Mouse (Mus musculus) heart, embryonic 15.5 days (tissue): ENCODE results near the gene Man2a2. TPM values are rescaled to one million over a fixed set of nuclear protein-coding genes. Genes with fewer than 3 reads are reported as not detected.

Experiments used
- ATAC-seq: fragments of 200-750 bp; cut with Nextera tagmentation; replicated peaks from 2 replicates; pipeline ENCODE4 v1.8.0; 2017; ENCODE audit warnings: low read depth, moderate TSS enrichment; ENCODE audit not compliant: insufficient number of reproducible peaks, insufficient read depth, low FRiP score
- H3K27ac ChIP-seq: fragments of 300-500 bp; sonication (generic); 2 replicates; pipeline ENCODE4 v1.5.1; 2015; ENCODE audit warnings: mild to moderate bottlenecking, inconsistent platforms
- H3K27me3 ChIP-seq: fragments of 300-500 bp; sonication (generic); 2 replicates; pipeline ENCODE4 v1.6.1; 2015; ENCODE audit warnings: inconsistent platforms
- H3K36me3 ChIP-seq: fragments of 300-500 bp; sonication (generic); 2 replicates; pipeline ENCODE4 v1.6.1; 2015; ENCODE audit warnings: mild to moderate bottlenecking, inconsistent platforms
- H3K4me1 ChIP-seq: fragments of 300-500 bp; sonication (generic); replicated peaks from 2 replicates; pipeline ENCODE4 v1.6.1; 2015; ENCODE audit warnings: inconsistent platforms
- H3K4me2 ChIP-seq: fragments of 300-500 bp; sonication (generic); 2 replicates; pipeline ENCODE4 v1.6.1; 2015; ENCODE audit warnings: inconsistent platforms, mild to moderate bottlenecking, moderate library complexity
- H3K4me3 ChIP-seq: fragments of 300-500 bp; sonication (generic); 2 replicates; pipeline ENCODE4 v1.5.1; 2015; ENCODE audit warnings: mild to moderate bottlenecking, inconsistent platforms
- H3K9ac ChIP-seq: fragments of 300-500 bp; sonication (generic); 2 replicates; pipeline ENCODE4 v1.6.1; 2015; ENCODE audit warnings: mild to moderate bottlenecking, inconsistent platforms
- H3K9me3 ChIP-seq: fragments of 300-500 bp; sonication (generic); replicated peaks from 2 replicates; pipeline ENCODE4 v1.6.1; 2016; ENCODE audit warnings: inconsistent platforms
- WGBS: fragments of 180-500 bp; shearing (Covaris S2); methylation state at CpG from one replicate; pipeline ENCODE4 v1.1.7; 2015; ENCODE audit warnings: mixed read lengths; 5-methylcytosine and 5-hydroxymethylcytosine counted together
- polyA plus RNA-seq: library from polyadenylated mRNA; unstranded; fragments of >200 nt; fragmentation: Nextera tagmentation; extraction: Ambion mirVana; gene quantifications from 2 replicates; pipeline ENCODE4 v1.2.1, GENCODE M21; 2015

Gene Man2a2
- polyA plus RNA-seq: 15.1 and 21.1 TPM in 2 replicates

- peak; percentile 78 for ATAC-seq
- H3K36me3 ChIP-seq: peaks cover 21% of the 10 kb centered on the region
- peak within 1 kb of the TSS; percentile 90 for H3K9ac ChIP-seq
- peaks cover 27% of the 10 kb centered on the region for H3K4me1 ChIP-seq
- peak within 1 kb of the TSS; percentile 86 for H3K4me2 ChIP-seq
- peak within 1 kb of the TSS; percentile 95 for H3K4me3 ChIP-seq
- peak within 1 kb of the TSS; percentile 93 for H3K27ac ChIP-seq
- under 1% methylated on average over 85 of the region's 86 CpGs for WGBS
- no peaks in the 10 kb centered on the region for H3K9me3 ChIP-seq
- H3K27me3 ChIP-seq: no peaks in the 10 kb centered on the region
These were observed at the start of gene Man2a2 for GRCm38 (mm10) chr7:80371041-80371751. Man2a2 (minus strand) TSS chr7:80371375.

GRCm38 (mm10) chr7:80420586-80420985 is 49.4 kb upstream of the Man2a2 start:
- ATAC-seq: no peak
- 83% methylated on average over 4 of the region's 4 CpGs for WGBS
- no peak overlapping the region for H3K4me3 ChIP-seq

GRCm38 (mm10) chr7:80419278-80419677 is 48.1 kb upstream of the Man2a2 start:
- Histone ChIP-seq H3K4me3 (no peak overlapping the region), H3K9ac (no peak overlapping the region), H3K36me3 (no peaks in the 10 kb centered on the region), H3K27me3 (no peaks in the 10 kb centered on the region), H3K27ac (no peak overlapping the region), H3K4me2 (no peak overlapping the region), H3K9me3 (no peaks in the 10 kb centered on the region), H3K4me1 (peaks cover 7% of the 10 kb centered on the region)
- 64% methylated on average over 3 of the region's 3 CpGs for WGBS
- no peak for ATAC-seq

More at GRCm38 (mm10) chr7:80420586-80420985, 49.4 kb upstream of the Man2a2 start:
- Histone ChIP-seq H3K9ac (no peak overlapping the region), H3K27me3 (no peaks in the 10 kb centered on the region), H3K36me3 (no peaks in the 10 kb centered on the region), H3K27ac (no peak overlapping the region), H3K4me1 (peaks cover 7% of the 10 kb centered on the region), H3K4me2 (no peak overlapping the region), H3K9me3 (no peaks in the 10 kb centered on the region)

DNA sequence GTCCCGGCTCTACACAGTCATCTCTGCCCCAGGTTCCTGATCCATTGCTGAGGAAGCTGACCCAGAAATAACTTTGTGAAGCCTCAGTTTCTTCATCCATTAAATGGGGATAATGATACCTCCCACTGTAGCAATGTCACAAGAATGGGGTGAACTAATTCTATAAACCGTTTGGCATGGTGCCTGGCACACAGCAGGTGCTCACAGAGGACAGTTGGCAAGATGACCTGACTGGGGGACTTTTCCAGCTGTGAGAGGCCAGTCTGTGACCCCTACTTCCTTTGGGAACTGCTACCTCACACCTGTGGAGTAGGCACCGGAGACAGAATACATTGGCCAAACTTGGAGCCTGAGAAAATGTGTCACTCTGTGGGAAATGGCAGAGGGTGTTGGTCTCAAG is 46.9 kb upstream of the Man2a2 start:
- no peak overlapping the region for H3K4me3 ChIP-seq
- no peaks in the 10 kb centered on the region for H3K9me3 ChIP-seq
- no peak overlapping the region for H3K9ac ChIP-seq
- no peaks in the 10 kb centered on the region for H3K36me3 ChIP-seq
- WGBS: 89% methylated on average over 3 of the region's 3 CpGs
- no peak overlapping the region for H3K27ac ChIP-seq
- no peak for ATAC-seq
- H3K27me3 ChIP-seq: no peaks in the 10 kb centered on the region
- no peak overlapping the region for H3K4me2 ChIP-seq
- H3K4me1 ChIP-seq: peaks cover 5% of the 10 kb centered on the region

GRCm38 (mm10) chr7:80417601-80418000 is 46.4 kb upstream of the Man2a2 start:
- H3K36me3 ChIP-seq: no peaks in the 10 kb centered on the region
- H3K4me3 ChIP-seq: no peak overlapping the region
- H3K4me1 ChIP-seq: peaks cover under 1% of the 10 kb centered on the region; the same call in 1 of the 2 replicates
- no peaks in the 10 kb centered on the region for H3K9me3 ChIP-seq
- H3K27ac ChIP-seq: no peak overlapping the region
- H3K9ac ChIP-seq: no peak overlapping the region
- ATAC-seq: no peak
- no peak overlapping the region for H3K4me2 ChIP-seq
- no peaks in the 10 kb centered on the region for H3K27me3 ChIP-seq

DNA sequence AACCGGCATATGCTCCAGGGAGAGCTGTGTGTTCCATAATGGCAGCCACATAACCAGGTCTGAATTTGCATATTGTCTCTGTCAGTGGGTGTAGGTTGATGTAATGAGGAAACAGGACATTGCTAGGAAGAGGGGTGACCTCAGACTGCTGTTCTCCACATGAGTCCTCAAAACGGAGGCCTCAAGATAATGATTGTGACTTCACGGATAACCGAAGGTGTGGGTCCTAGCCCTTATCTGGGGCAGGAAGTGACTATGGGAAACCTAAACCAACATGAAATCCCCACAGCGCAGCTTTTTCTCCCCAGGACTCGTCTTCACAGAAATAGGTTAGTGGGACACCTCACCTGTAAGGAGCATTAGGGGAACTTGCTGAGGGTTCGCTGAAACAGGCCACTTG is 45.8 kb upstream of the Man2a2 start:
- Histone ChIP-seq H3K27me3 (no peaks in the 10 kb centered on the region), H3K36me3 (no peaks in the 10 kb centered on the region), H3K27ac (no peak overlapping the region), H3K4me3 (no peak overlapping the region), H3K9ac (no peak overlapping the region), H3K4me1 (peaks cover 2% of the 10 kb centered on the region; the same call in 1 of the 2 replicates), H3K4me2 (no peak overlapping the region), H3K9me3 (no peaks in the 10 kb centered on the region)
- WGBS: 64% methylated on average over 7 of the region's 7 CpGs
- ATAC-seq: no peak

DNA sequence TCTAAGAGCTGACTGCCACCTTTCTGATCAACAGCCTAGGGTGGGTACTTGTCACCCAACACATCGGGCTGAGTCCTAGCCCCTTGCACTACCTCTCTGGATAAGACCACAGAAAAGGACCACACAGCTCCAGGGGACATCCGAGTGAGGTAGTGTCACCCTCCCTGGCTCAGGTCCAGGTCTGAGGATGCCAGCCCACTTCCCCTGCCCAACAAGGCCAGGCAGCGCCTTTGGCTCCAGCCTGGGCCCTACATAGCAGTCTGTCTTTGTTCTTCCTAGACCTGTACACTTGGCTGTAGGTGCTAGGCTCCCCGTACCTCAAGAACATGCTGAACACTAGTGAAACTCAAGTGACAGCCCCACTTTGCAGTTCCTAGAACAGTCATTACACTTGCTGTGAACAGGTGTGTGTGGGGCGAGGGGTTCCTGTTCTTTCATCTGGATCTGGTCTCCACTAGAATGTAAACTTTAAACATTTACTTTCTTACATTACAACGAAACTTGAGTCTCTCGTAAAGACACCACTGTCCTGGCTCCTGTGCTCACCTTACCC is 43.2 kb upstream of the Man2a2 start:
- Histone ChIP-seq H3K4me2 (no peak overlapping the region), H3K9me3 (no peaks in the 10 kb centered on the region), H3K36me3 (no peaks in the 10 kb centered on the region), H3K4me1 (peaks cover 6% of the 10 kb centered on the region), H3K27me3 (no peaks in the 10 kb centered on the region), H3K9ac (no peak overlapping the region), H3K27ac (no peak overlapping the region), H3K4me3 (no peak overlapping the region)
- ATAC-seq: no peak
- WGBS: 73% methylated on average over 7 of the region's 7 CpGs

DNA sequence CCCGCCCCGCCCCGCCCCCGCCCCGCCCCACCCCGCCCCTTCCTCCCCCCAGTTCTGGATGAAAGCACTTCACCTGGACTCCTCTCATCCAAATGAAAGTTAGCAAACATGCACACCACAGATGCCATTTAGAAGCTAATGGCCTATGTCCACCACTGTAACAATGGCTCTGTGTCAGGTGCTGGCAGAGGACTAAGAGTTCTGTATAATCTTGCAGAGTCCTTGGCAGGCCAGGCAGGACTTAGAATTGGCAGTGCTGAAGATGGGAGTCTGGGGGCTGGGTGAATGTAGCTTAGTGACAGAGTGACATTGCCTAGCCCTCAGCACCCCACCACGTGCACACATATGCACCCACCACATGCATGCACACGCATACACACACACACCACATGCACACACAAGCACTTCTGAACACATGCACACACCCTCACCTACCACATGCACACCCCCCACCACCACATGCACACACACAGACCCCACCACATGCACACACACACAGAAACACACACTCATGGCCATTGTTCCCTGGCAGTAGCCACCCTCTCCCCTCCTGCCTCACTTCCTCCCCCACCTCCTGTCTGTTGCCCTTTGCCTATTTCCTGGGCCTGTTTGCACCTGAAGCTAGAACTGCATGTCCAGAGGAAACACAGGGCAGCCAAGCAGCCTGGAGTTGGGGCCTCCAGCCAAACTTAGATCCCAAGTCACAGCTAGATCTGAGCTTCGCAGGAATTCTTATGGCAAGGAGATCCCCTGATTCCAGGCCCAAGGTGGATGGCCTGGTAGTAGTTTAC is 42.5 kb upstream of the Man2a2 start:
- H3K4me2 ChIP-seq: no peak overlapping the region
- H3K27ac ChIP-seq: no peak overlapping the region
- H3K27me3 ChIP-seq: no peaks in the 10 kb centered on the region
- ATAC-seq: no peak
- H3K4me3 ChIP-seq: no peak overlapping the region
- no peaks in the 10 kb centered on the region for H3K36me3 ChIP-seq
- H3K4me1 ChIP-seq: peaks cover 6% of the 10 kb centered on the region
- WGBS: 78% methylated on average over 9 of the region's 9 CpGs
- H3K9me3 ChIP-seq: no peaks in the 10 kb centered on the region
- H3K9ac ChIP-seq: no peak overlapping the region

GRCm38 (mm10) chr7:80412781-80413180 is 41.6 kb upstream of the Man2a2 start:
- Histone ChIP-seq H3K36me3 (no peaks in the 10 kb centered on the region), H3K27ac (no peak overlapping the region), H3K27me3 (no peaks in the 10 kb centered on the region), H3K4me2 (no peak overlapping the region), H3K4me3 (no peak overlapping the region), H3K9me3 (no peaks in the 10 kb centered on the region), H3K9ac (no peak overlapping the region), H3K4me1 (peaks cover 7% of the 10 kb centered on the region)
- ATAC-seq: no peak
- WGBS: 81% methylated on average over 5 of the region's 5 CpGs

DNA sequence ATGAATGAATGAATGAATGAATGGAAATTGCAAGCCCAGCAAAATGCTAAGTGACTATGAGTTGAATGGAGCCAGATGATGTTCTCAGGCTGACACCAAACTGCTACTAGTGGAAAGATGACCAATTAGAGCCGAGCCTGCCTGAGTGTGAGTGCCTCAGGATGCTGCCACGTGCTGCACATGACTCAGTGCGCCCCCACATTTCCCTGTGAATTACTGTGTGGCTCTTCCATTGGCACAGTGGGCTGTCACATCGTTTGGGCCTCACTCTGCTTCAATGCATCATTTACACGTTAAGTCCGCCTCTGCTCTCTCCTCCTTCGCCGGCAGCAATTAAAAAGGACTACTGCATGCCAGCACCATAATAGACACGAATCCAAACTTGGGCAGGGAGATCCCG is 41.1 kb upstream of the Man2a2 start:
- Histone ChIP-seq H3K27me3 (no peaks in the 10 kb centered on the region), H3K27ac (no peak overlapping the region), H3K9me3 (no peaks in the 10 kb centered on the region), H3K4me2 (no peak overlapping the region), H3K9ac (no peak overlapping the region), H3K4me3 (no peak overlapping the region), H3K4me1 (peaks cover 9% of the 10 kb centered on the region), H3K36me3 (no peaks in the 10 kb centered on the region)
- no peak for ATAC-seq
- WGBS: 77% methylated on average over 10 of the region's 10 CpGs

- no peak overlapping the region for H3K4me3 ChIP-seq
- H3K27ac ChIP-seq: no peak overlapping the region
- no peaks in the 10 kb centered on the region for H3K9me3 ChIP-seq
- H3K4me1 ChIP-seq: peaks cover 9% of the 10 kb centered on the region
- H3K4me2 ChIP-seq: no peak overlapping the region
- H3K27me3 ChIP-seq: no peaks in the 10 kb centered on the region
- H3K36me3 ChIP-seq: no peaks in the 10 kb centered on the region
- 82% methylated on average over 9 of the region's 9 CpGs for WGBS
- ATAC-seq: no peak
- H3K9ac ChIP-seq: no peak overlapping the region
These were observed 39.2 kb upstream of the Man2a2 start for GRCm38 (mm10) chr7:80410380-80410779.
